Mouse (Mus musculus) kidney, embryonic 14.5 days (tissue): ENCODE data around the gene Ttll11. TPM values are rescaled to one million over a fixed set of nuclear protein-coding genes. Genes with fewer than 3 reads are reported as not detected.

Source experiments
- ATAC-seq: fragments of 200-750 bp; cut with Nextera tagmentation; 2 replicates; pipeline ENCODE4 v1.8.0; 2017; ENCODE audit warnings: moderate number of reproducible peaks, mild to moderate bottlenecking, moderate TSS enrichment, moderate library complexity; ENCODE audit not compliant: low FRiP score, low TSS enrichment
- H3K27ac ChIP-seq: fragments of 300-500 bp; sonication (generic); 2 replicates; pipeline ENCODE4 v1.5.1; 2014; ENCODE audit warnings: low read depth, mild to moderate bottlenecking, low read length, moderate library complexity, mixed read lengths
- H3K27me3 ChIP-seq: fragments of 300-500 bp; sonication (generic); 2 replicates; pipeline ENCODE4 v1.6.1; 2014; ENCODE audit warnings: mild to moderate bottlenecking, low read length; ENCODE audit not compliant: control insufficient read depth, insufficient read depth
- H3K36me3 ChIP-seq: fragments of 300-500 bp; sonication (generic); 2 replicates; pipeline ENCODE4 v1.6.1; 2014; ENCODE audit warnings: low read length, mixed read lengths; ENCODE audit not compliant: control insufficient read depth, insufficient read depth
- H3K4me1 ChIP-seq: fragments of 300-500 bp; sonication (generic); 2 replicates; pipeline ENCODE4 v1.6.1; 2014; ENCODE audit warnings: low read length, mixed read lengths; ENCODE audit not compliant: control insufficient read depth, insufficient read depth
- H3K4me2 ChIP-seq: fragments of 300-500 bp; sonication (generic); replicated peaks from 2 replicates; pipeline ENCODE4 v1.6.1; 2014; ENCODE audit warnings: low read depth, mild to moderate bottlenecking, low read length
- H3K4me3 ChIP-seq: fragments of 300-500 bp; sonication (generic); 2 replicates; pipeline ENCODE4 v1.5.1; 2014; ENCODE audit warnings: mild to moderate bottlenecking, low read length
- H3K9ac ChIP-seq: fragments of 300-500 bp; sonication (generic); 2 replicates; pipeline ENCODE4 v1.6.1; 2014; ENCODE audit warnings: low read depth, mild to moderate bottlenecking, low read length, moderate library complexity
- H3K9me3 ChIP-seq: fragments of 300-500 bp; sonication (generic); 2 replicates; pipeline ENCODE4 v1.6.1; 2016; ENCODE audit warnings: low read length; ENCODE audit not compliant: control insufficient read depth
- WGBS: fragments of 180-500 bp; shearing (Covaris S2); extraction: QIAGEN DNeasy Blood & Tissue Kit; methylation state at CpG from one replicate; pipeline ENCODE4 v1.1.7; 2014; 5-methylcytosine and 5-hydroxymethylcytosine counted together
- polyA plus RNA-seq: library from polyadenylated mRNA; unstranded; fragments of >200 nt; fragmentation: Nextera tagmentation; extraction: Ambion mirVana; gene quantifications from 2 replicates; pipeline ENCODE4 v1.2.1, GENCODE M21; 2014

Ttll11 gene
- polyA plus RNA-seq, 1 experiment from 2014 or later, result 0.58 TPM

- no peaks in the 10 kb centered on the region for H3K36me3 ChIP-seq
- ATAC-seq, result no peak
- H3K27ac ChIP-seq, result no peak overlapping the region
- WGBS, result 41% methylated on average over 4 of the region's 4 CpGs
- H3K4me1 ChIP-seq, result no peaks in the 10 kb centered on the region
- no peaks in the 10 kb centered on the region; the same call in 1 of the 2 replicates for H3K27me3 ChIP-seq
- H3K4me3 ChIP-seq, result no peak overlapping the region
- H3K4me2 ChIP-seq, result no peak overlapping the region
- H3K9me3 ChIP-seq, result no peaks in the 10 kb centered on the region
- no peak overlapping the region for H3K9ac ChIP-seq
Measured at GRCm38 (mm10) chr2:35768538-35769238, 211.0 kb downstream of the Ttll11 start.

GRCm38 (mm10) chr2:35767834-35768537 is 211.7 kb downstream of the Ttll11 start:
- H3K9me3 ChIP-seq, result no peaks in the 10 kb centered on the region
- WGBS, result 36% methylated on average over 14 of the region's 14 CpGs
- no peaks in the 10 kb centered on the region; the same call in 1 of the 2 replicates for H3K27me3 ChIP-seq
- no peak overlapping the region for H3K4me3 ChIP-seq
- no peak overlapping the region for H3K4me2 ChIP-seq
- no peak overlapping the region for H3K27ac ChIP-seq
- ATAC-seq, result no peak
- H3K9ac ChIP-seq, result no peak overlapping the region
- H3K4me1 ChIP-seq, result no peaks in the 10 kb centered on the region
- H3K36me3 ChIP-seq, result no peaks in the 10 kb centered on the region

GRCm38 (mm10) chr2:35764328-35764727 is 215.4 kb downstream of the Ttll11 start:
- 34% methylated on average over 8 of the region's 8 CpGs for WGBS
- no peak for ATAC-seq
- no peak overlapping the region for H3K4me2 ChIP-seq

GRCm38 (mm10) chr2:35763818-35764217 is 215.9 kb downstream of the Ttll11 start:
- Histone ChIP-seq H3K4me2 (no peak overlapping the region), H3K9me3 (no peaks in the 10 kb centered on the region), H3K36me3 (no peaks in the 10 kb centered on the region), H3K27ac (no peak overlapping the region), H3K27me3 (no peaks in the 10 kb centered on the region), H3K4me3 (no peak overlapping the region), H3K4me1 (no peaks in the 10 kb centered on the region), H3K9ac (no peak overlapping the region)
- ATAC-seq, result no peak
- 91% methylated on average over 7 of the region's 7 CpGs for WGBS

More at GRCm38 (mm10) chr2:35764328-35764727, 215.4 kb downstream of the Ttll11 start:
- no peaks in the 10 kb centered on the region for H3K36me3 ChIP-seq
- no peak overlapping the region for H3K9ac ChIP-seq
- no peak overlapping the region for H3K27ac ChIP-seq
- no peak overlapping the region for H3K4me3 ChIP-seq
- H3K27me3 ChIP-seq, result no peaks in the 10 kb centered on the region
- H3K9me3 ChIP-seq, result no peaks in the 10 kb centered on the region
- no peaks in the 10 kb centered on the region for H3K4me1 ChIP-seq

GRCm38 (mm10) chr2:35761458-35761857 is 218.3 kb downstream of the Ttll11 start:
- no peaks in the 10 kb centered on the region for H3K9me3 ChIP-seq
- WGBS, result 83% methylated on average over 5 of the region's 5 CpGs
- no peaks in the 10 kb centered on the region for H3K4me1 ChIP-seq
- H3K36me3 ChIP-seq, result no peaks in the 10 kb centered on the region
- no peak overlapping the region for H3K27ac ChIP-seq
- no peak overlapping the region for H3K4me2 ChIP-seq
- ATAC-seq, result no peak
- no peak overlapping the region for H3K9ac ChIP-seq
- H3K4me3 ChIP-seq, result no peak overlapping the region
- no peaks in the 10 kb centered on the region for H3K27me3 ChIP-seq

DNA sequence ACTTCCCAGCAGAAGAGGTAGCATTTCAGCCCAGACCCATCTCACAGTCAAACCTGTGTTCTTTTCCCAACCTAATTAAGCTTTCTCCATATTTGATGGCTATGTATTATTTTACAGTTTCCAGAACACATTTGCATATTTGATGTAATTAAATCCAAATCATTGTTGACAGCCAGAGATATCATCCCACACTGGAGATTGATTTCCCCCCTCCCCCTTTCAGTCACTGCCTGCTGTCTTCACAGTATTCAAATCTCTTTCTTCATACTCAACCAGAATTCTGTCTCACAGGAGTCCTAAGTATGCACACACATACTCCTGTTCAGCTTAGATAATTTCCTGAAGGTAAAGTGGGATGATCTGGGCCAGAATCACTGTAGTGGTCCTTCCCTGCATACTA is 218.8 kb downstream of the Ttll11 start:
- Histone ChIP-seq H3K4me2 (no peak overlapping the region), H3K9ac (no peak overlapping the region)
- no peak for ATAC-seq

GRCm38 (mm10) chr2:35760352-35760751 is 219.4 kb downstream of the Ttll11 start:
- H3K4me3 ChIP-seq, result no peak overlapping the region
- ATAC-seq, result no peak
- H3K4me2 ChIP-seq, result no peak overlapping the region
- WGBS, result 62% methylated on average over 8 of the region's 8 CpGs
- H3K9me3 ChIP-seq, result no peaks in the 10 kb centered on the region
- no peaks in the 10 kb centered on the region for H3K36me3 ChIP-seq
- H3K27me3 ChIP-seq, result no peaks in the 10 kb centered on the region
- H3K4me1 ChIP-seq, result no peaks in the 10 kb centered on the region
- no peak overlapping the region for H3K9ac ChIP-seq
- no peak overlapping the region for H3K27ac ChIP-seq

More for the DNA sequence above, 218.8 kb downstream of the Ttll11 start:
- Histone ChIP-seq H3K27me3 (no peaks in the 10 kb centered on the region), H3K36me3 (no peaks in the 10 kb centered on the region), H3K27ac (no peak overlapping the region), H3K9me3 (no peaks in the 10 kb centered on the region), H3K4me1 (no peaks in the 10 kb centered on the region), H3K4me3 (no peak overlapping the region)

DNA sequence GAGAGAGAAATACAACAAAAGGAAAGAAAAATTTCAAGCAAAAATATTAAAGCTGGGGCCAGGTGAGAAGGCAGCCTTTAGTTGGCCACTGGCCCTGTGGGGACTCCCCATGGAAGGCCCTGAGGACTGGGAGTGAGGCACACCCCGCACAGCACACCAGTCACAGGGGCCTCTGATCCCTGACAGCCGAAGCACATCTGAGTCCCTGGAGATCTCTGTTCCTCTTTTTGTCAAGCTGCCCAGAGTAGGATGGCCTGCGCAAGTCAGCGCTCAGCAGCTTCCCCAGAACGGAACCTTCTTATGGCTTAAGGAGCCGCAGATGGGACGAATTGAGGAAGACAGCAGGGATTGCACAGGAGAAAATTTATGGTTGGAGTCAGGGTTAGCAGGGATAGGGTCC is 223.2 kb downstream of the Ttll11 start:
- no peak for ATAC-seq
- no peaks in the 10 kb centered on the region for H3K36me3 ChIP-seq
- H3K4me1 ChIP-seq, result peaks cover under 1% of the 10 kb centered on the region; the same call in 1 of the 2 replicates
- no peak overlapping the region for H3K27ac ChIP-seq
- no peaks in the 10 kb centered on the region for H3K27me3 ChIP-seq
- H3K9ac ChIP-seq, result no peak overlapping the region
- H3K9me3 ChIP-seq, result no peaks in the 10 kb centered on the region
- WGBS, result 67% methylated on average over 7 of the region's 7 CpGs
- H3K4me2 ChIP-seq, result no peak overlapping the region
- H3K4me3 ChIP-seq, result no peak overlapping the region

- Histone ChIP-seq H3K4me1 (peaks cover 5% of the 10 kb centered on the region; the same call in 1 of the 2 replicates), H3K27ac (no peak overlapping the region), H3K4me3 (no peak overlapping the region), H3K4me2 (no peak overlapping the region), H3K9me3 (no peaks in the 10 kb centered on the region), H3K36me3 (no peaks in the 10 kb centered on the region), H3K9ac (no peak overlapping the region), H3K27me3 (no peaks in the 10 kb centered on the region)
- WGBS, result 82% methylated on average over 18 of the region's 18 CpGs
- no peak for ATAC-seq
Measured at GRCm38 (mm10) chr2:35751781-35752505, 227.8 kb downstream of the Ttll11 start.
